Mouse (Mus musculus) ovary, postnatal 10 days (tissue): ENCODE measurements around the gene Clstn2.

Source experiments
- DNase-seq: peaks from one replicate; pipeline ENCODE4 v3.0.0; 2022; ENCODE audit warnings: low spot score

Gene Clstn2

GRCm38 (mm10) chr9:97950378-97951006 is 82.5 kb downstream of the Clstn2 start:
- DNase-seq, result no peak

- DNase-seq, result no peak
Measured at GRCm38 (mm10) chr9:97919326-97919725, 113.7 kb downstream of the Clstn2 start.

GRCm38 (mm10) chr9:97891415-97891814 is 141.6 kb downstream of the Clstn2 start:
- no peak for DNase-seq

GRCm38 (mm10) chr9:97883336-97883735 is 149.6 kb downstream of the Clstn2 start:
- no peak for DNase-seq

GRCm38 (mm10) chr9:97867013-97867700 is 165.8 kb downstream of the Clstn2 start:
- DNase-seq, result no peak

- no peak for DNase-seq
Measured at GRCm38 (mm10) chr9:97852859-97853258, 180.1 kb downstream of the Clstn2 start.

GRCm38 (mm10) chr9:97847873-97848838 is 184.8 kb downstream of the Clstn2 start:
- DNase-seq, result no peak

GRCm38 (mm10) chr9:97842054-97842453 is 190.9 kb downstream of the Clstn2 start:
- no peak for DNase-seq

- DNase-seq, result no peak
Measured at GRCm38 (mm10) chr9:97831216-97831615, 201.8 kb downstream of the Clstn2 start.

GRCm38 (mm10) chr9:97829919-97830318 is 203.1 kb downstream of the Clstn2 start:
- DNase-seq, result no peak

- no peak for DNase-seq
Measured at GRCm38 (mm10) chr9:97827689-97828088, 205.3 kb downstream of the Clstn2 start.

GRCm38 (mm10) chr9:97826077-97826947 is 206.7 kb downstream of the Clstn2 start:
- no peak for DNase-seq

- DNase-seq, result no peak
Measured at GRCm38 (mm10) chr9:97817116-97817515, 215.9 kb downstream of the Clstn2 start.

GRCm38 (mm10) chr9:97816143-97816805 is 216.7 kb downstream of the Clstn2 start:
- no peak for DNase-seq

- no peak for DNase-seq
Measured at GRCm38 (mm10) chr9:97813157-97813556, 219.8 kb downstream of the Clstn2 start.

GRCm38 (mm10) chr9:97807031-97807430 is 225.9 kb downstream of the Clstn2 start:
- DNase-seq, result no peak

- DNase-seq, result no peak
Measured at GRCm38 (mm10) chr9:97793661-97794060, 239.3 kb downstream of the Clstn2 start.

GRCm38 (mm10) chr9:97788151-97788670 is 244.8 kb downstream of the Clstn2 start:
- DNase-seq, result no peak

- DNase-seq, result no peak
Measured at GRCm38 (mm10) chr9:97780032-97780616, 252.9 kb downstream of the Clstn2 start.

- DNase-seq, result no peak
Measured at GRCm38 (mm10) chr9:97775770-97776169, 257.2 kb downstream of the Clstn2 start.
